In genomic region chr1:82321441-82321840, GRCm38 (mm10) we compare ENCODE assay signal across 28 mouse cellular contexts. TPM values are rescaled to one million over a fixed set of nuclear protein-coding genes. Genes with fewer than 3 reads are reported as not detected.
DNase-seq lines count a peak whose midpoint lies in the region; ATAC-seq and TF ChIP-seq lines count a peak whose summit lies in the region.
"Had no signal": no experiment of that assay in that cellular context is flagged by ENCODE, and none has a peak within 500 bp of the region (broad histone marks: within the 10 kb centered on the region; RNA-seq: fewer than 3 reads in every experiment).

No protein-coding gene starts in this region.

- peaks cover 88% of the 10 kb centered on the region for H3K79me2 ChIP-seq in myocyte (ENCODE audit: control insufficient read depth, insufficient read depth)

- peak overlapping the region; percentile 32; the same call in 1 of the 2 replicates for H3K27ac ChIP-seq in forebrain, embryonic 12.5 days
- no peak overlapping the region for H3K27ac ChIP-seq in forebrain, embryonic 15.5 days (replicated peaks)
- H3K27ac ChIP-seq in midbrain, embryonic 14.5 days (replicated peaks; ENCODE audit: low read depth, low read length) = no peak overlapping the region
- no peak overlapping the region for H3K27ac ChIP-seq in midbrain, embryonic 15.5 days
- H3K27ac ChIP-seq: embryonic facial prominence, embryonic 15.5 days; kidney, embryonic 15.5 days; limb, embryonic 15.5 days; liver, embryonic 14.5 days; lung, embryonic 15.5 days had no signal

- no peak overlapping the region for H3ac ChIP-seq in myocyte (ENCODE audit: control insufficient read depth, insufficient read length)

- no peaks in the 10 kb centered on the region for H3K36me3 ChIP-seq in forebrain, embryonic 12.5 days (replicated peaks)
- no peaks in the 10 kb centered on the region for H3K36me3 ChIP-seq in forebrain, embryonic 15.5 days
- no peaks in the 10 kb centered on the region for H3K36me3 ChIP-seq in midbrain, embryonic 14.5 days (ENCODE audit: control insufficient read depth, insufficient read depth, low read length)
- no peaks in the 10 kb centered on the region for H3K36me3 ChIP-seq in midbrain, embryonic 15.5 days (replicated peaks)
- H3K36me3 ChIP-seq in myocyte (ENCODE audit: control insufficient read depth, insufficient read depth) = no peaks in the 10 kb centered on the region
- H3K36me3 ChIP-seq: embryonic facial prominence, embryonic 15.5 days; heart, embryonic 12.5 days; kidney, embryonic 15.5 days; limb, embryonic 15.5 days; lung, embryonic 15.5 days had no signal

- H3K4me1 ChIP-seq in forebrain, embryonic 12.5 days = peaks cover 45% of the 10 kb centered on the region
- peaks cover 40% of the 10 kb centered on the region for H3K4me1 ChIP-seq in forebrain, embryonic 15.5 days
- H3K4me1 ChIP-seq in midbrain, embryonic 14.5 days (ENCODE audit: control insufficient read depth, insufficient read depth, low read length) = peaks cover 31% of the 10 kb centered on the region
- H3K4me1 ChIP-seq in midbrain, embryonic 15.5 days = peaks cover 30% of the 10 kb centered on the region

- no peak overlapping the region for H3K4me3 ChIP-seq in forebrain, embryonic 12.5 days (replicated peaks)
- no peak overlapping the region for H3K4me3 ChIP-seq in forebrain, embryonic 15.5 days
- H3K4me3 ChIP-seq in midbrain, embryonic 14.5 days (replicated peaks; ENCODE audit: low read depth, low read length) = no peak overlapping the region
- no peak overlapping the region for H3K4me3 ChIP-seq in midbrain, embryonic 15.5 days
- no peak overlapping the region for H3K4me3 ChIP-seq in myocyte
- H3K4me3 ChIP-seq: embryonic facial prominence, embryonic 15.5 days; heart, embryonic 12.5 days; kidney, embryonic 15.5 days; limb, embryonic 15.5 days; lung, embryonic 15.5 days; megakaryocyte, embryonic 14.5 days had no signal

- H3K9me3 ChIP-seq in forebrain, embryonic 12.5 days = no peaks in the 10 kb centered on the region
- H3K9me3 ChIP-seq in forebrain, embryonic 15.5 days = no peaks in the 10 kb centered on the region
- H3K9me3 ChIP-seq in midbrain, embryonic 14.5 days (ENCODE audit: control insufficient read depth, low read length) = no peaks in the 10 kb centered on the region
- no peaks in the 10 kb centered on the region for H3K9me3 ChIP-seq in midbrain, embryonic 15.5 days
- H3K9me3 ChIP-seq: embryonic facial prominence, embryonic 15.5 days; heart, embryonic 12.5 days; kidney, embryonic 15.5 days; limb, embryonic 15.5 days; lung, embryonic 15.5 days had no signal

- H3K27me3 ChIP-seq in forebrain, embryonic 12.5 days = no peaks in the 10 kb centered on the region
- no peaks in the 10 kb centered on the region for H3K27me3 ChIP-seq in forebrain, embryonic 15.5 days
- no peaks in the 10 kb centered on the region for H3K27me3 ChIP-seq in midbrain, embryonic 14.5 days (ENCODE audit: control insufficient read depth, insufficient read depth, low read length)
- no peaks in the 10 kb centered on the region for H3K27me3 ChIP-seq in midbrain, embryonic 15.5 days (replicated peaks)
- no peaks in the 10 kb centered on the region for H3K27me3 ChIP-seq in myocyte (ENCODE audit: control insufficient read depth, insufficient read depth, insufficient read length)
- H3K27me3 ChIP-seq: embryonic facial prominence, embryonic 15.5 days; heart, embryonic 12.5 days; kidney, embryonic 15.5 days; limb, embryonic 15.5 days; lung, embryonic 15.5 days; megakaryocyte, embryonic 14.5 days had no signal

- ATAC-seq in forebrain, embryonic 12.5 days (ENCODE audit: low FRiP score) = no peak
- ATAC-seq in forebrain, embryonic 15.5 days (replicated peaks) = no peak
- no peak for ATAC-seq in midbrain, embryonic 14.5 days (ENCODE audit: low FRiP score, low TSS enrichment)
- ATAC-seq in midbrain, embryonic 15.5 days (replicated peaks) = no peak
- ATAC-seq: CD4-positive, CD25-positive, alpha-beta regulatory T cell, adult 4 months; midbrain, embryonic 16.5 days had no signal

- 0 out of 2 replicates have a peak overlapping the region, but pooled peaks have one; percentile 2 for H3K4me2 ChIP-seq in forebrain, embryonic 12.5 days
- no peak overlapping the region for H3K4me2 ChIP-seq in forebrain, embryonic 15.5 days (replicated peaks)
- H3K4me2 ChIP-seq in midbrain, embryonic 14.5 days (ENCODE audit: low read length) = no peak overlapping the region
- no peak overlapping the region for H3K4me2 ChIP-seq in midbrain, embryonic 15.5 days
- peak overlapping the region; percentile 52 for H3K4me2 ChIP-seq in myocyte (ENCODE audit: low read depth)
- H3K4me2 ChIP-seq: embryonic facial prominence, embryonic 15.5 days; heart, embryonic 12.5 days; kidney, embryonic 15.5 days; limb, embryonic 15.5 days; lung, embryonic 15.5 days had no signal

- no peak for TF ChIP-seq POLR2A in myocyte (IDR thresholded peaks at IDR 0.05; ENCODE audit: insufficient read length, low read depth)

- WGBS in forebrain, embryonic 12.5 days = 67% methylated on average over 1 of the region's 1 CpGs
- WGBS in forebrain, embryonic 15.5 days = 69% methylated on average over 1 of the region's 1 CpGs
- WGBS in midbrain, embryonic 14.5 days = 75% methylated on average over 1 of the region's 1 CpGs
- WGBS in midbrain, embryonic 15.5 days = 68% methylated on average over 1 of the region's 1 CpGs

- peak; percentile 47 for DNase-seq in midbrain, embryonic 14.5 days
- DNase-seq in embryo, embryonic 10.5 days (ENCODE audit: low spot score) = peak; percentile 33
- no peak for DNase-seq in c-Kit-positive CD71-positive TER-119-positive erythroid progenitor cells, embryonic 14.5 days (ENCODE audit: low spot score)
- DNase-seq in left cerebral cortex, adult 8-10 months (ENCODE audit: low spot score in 2 of 2) = no peak
- DNase-seq: adrenal gland, postnatal 25 days; cerebellum, adult 11-12 months; gastrocnemius, postnatal 14 days; heart, adult 18-20 months; heart, postnatal 14 days; kidney, adult 11 months; kidney, postnatal 36 days; lung, postnatal 36 days; right cerebral cortex, adult 18-20 months; right cerebral cortex, postnatal 4 days; thymus, postnatal 14 days had no signal

- no peak overlapping the region for H3K9ac ChIP-seq in forebrain, embryonic 12.5 days
- no peak overlapping the region for H3K9ac ChIP-seq in forebrain, embryonic 15.5 days (replicated peaks)
- H3K9ac ChIP-seq in midbrain, embryonic 14.5 days (replicated peaks; ENCODE audit: low read length) = no peak overlapping the region
- H3K9ac ChIP-seq in midbrain, embryonic 15.5 days = no peak overlapping the region
- H3K9ac ChIP-seq: embryonic facial prominence, embryonic 15.5 days; heart, embryonic 12.5 days; kidney, embryonic 15.5 days; limb, embryonic 15.5 days; liver, embryonic 14.5 days; lung, embryonic 15.5 days had no signal

TF ChIP-seq in myocyte, 11 proteins besides CTCF, POLR2A, EP300 and RAD21:
- TF ChIP-seq MAX (IDR thresholded peaks at IDR 0.05; ENCODE audit: low read depth) (no peak), MYOG (IDR thresholded peaks at IDR 0.05; ENCODE audit: control insufficient read depth in 1 of 3, insufficient read depth in 1 of 3, insufficient read length in 2 of 3, low read depth in 2 of 3) (no peak), POLR2AphosphoS2 (IDR thresholded peaks at IDR 0.05; ENCODE audit: insufficient read length, low read depth) (no peak), SRF (IDR thresholded peaks at IDR 0.05; ENCODE audit: control insufficient read depth, insufficient read length, low read depth) (no peak), TCF12 (IDR thresholded peaks at IDR 0.05; ENCODE audit: insufficient read depth, poor library complexity, severe bottlenecking) (no peak), E2F4 (IDR thresholded peaks at IDR 0.05; ENCODE audit: insufficient read depth) (no peak), CEBPB (IDR thresholded peaks at IDR 0.05; ENCODE audit: insufficient read depth, poor library complexity, severe bottlenecking) (no peak), MYOD1 (IDR thresholded peaks at IDR 0.05; ENCODE audit: control insufficient read depth in 1 of 3, insufficient read length in 2 of 3, low read depth in 2 of 3) (no peak), TCF3 (IDR thresholded peaks at IDR 0.05; ENCODE audit: insufficient read length, low read depth) (no peak), USF1 (IDR thresholded peaks at IDR 0.05; ENCODE audit: low read depth) (no peak), REST (IDR thresholded peaks at IDR 0.05; ENCODE audit: insufficient read depth, insufficient read length) (no peak)

RNA-seq across cellular contexts. Expression of gene Rhbdd1, which starts 5.2 kb away (rescaled TPM):
- polyA plus RNA-seq in forebrain, embryonic 12.5 days (2016; fragmentation: Nextera tagmentation; extraction: Ambion mirVana) = 8.9 and 10.4 TPM in 2 replicates
- polyA plus RNA-seq in forebrain, embryonic 15.5 days (2015; fragmentation: Nextera tagmentation; extraction: Ambion mirVana) = 5.0 TPM in 2 replicates
- polyA plus RNA-seq in midbrain, embryonic 14.5 days (2014; fragmentation: Nextera tagmentation; extraction: Ambion mirVana) = 2.9 and 3.2 TPM in 2 replicates
- polyA plus RNA-seq in midbrain, embryonic 15.5 days (2015; fragmentation: Nextera tagmentation; extraction: Ambion mirVana) = 3.2 and 4.2 TPM in 2 replicates
- polyA plus RNA-seq in myocyte (2012; fragmentation: generic; extraction: Trizol) = 43.3 TPM
- 10 to 100 TPM in 1 of 4 experiments, 1 to 10 TPM in 3; 8.5 to 10.5 (median 9.4) TPM for total RNA-seq in left cerebral cortex, adult 8-10 months (2022)

RNA-seq across cellular contexts. Expression of gene Irs1, which starts 30.2 kb away (rescaled TPM):
- 17.8 and 18.3 TPM in 2 replicates for polyA plus RNA-seq in forebrain, embryonic 12.5 days (2016; fragmentation: Nextera tagmentation; extraction: Ambion mirVana)
- 9.1 and 10.4 TPM in 2 replicates for polyA plus RNA-seq in forebrain, embryonic 15.5 days (2015; fragmentation: Nextera tagmentation; extraction: Ambion mirVana)
- polyA plus RNA-seq in midbrain, embryonic 14.5 days (2014; fragmentation: Nextera tagmentation; extraction: Ambion mirVana) = 5.5 and 7.9 TPM in 2 replicates
- 7.5 and 8.2 TPM in 2 replicates for polyA plus RNA-seq in midbrain, embryonic 15.5 days (2015; fragmentation: Nextera tagmentation; extraction: Ambion mirVana)
- 3.9 TPM for polyA plus RNA-seq in myocyte (2012; fragmentation: generic; extraction: Trizol)
- total RNA-seq in left cerebral cortex, adult 8-10 months (2022) = 10 to 100 TPM; 14.2 to 15.8 (median 14.9) TPM
- polyA plus RNA-seq: CD4-positive, CD25-positive, alpha-beta regulatory T cell, adult 4 months had no signal

Comparison
In these comparisons a context has a peak if more than half of its experiments do, and no peak if none do; other contexts are left out.
1. H3K4me2 ChIP-seq: peak in forebrain, embryonic 12.5 days (single experiment) and myocyte (single experiment); none in forebrain, embryonic 15.5 days (single experiment), midbrain, embryonic 14.5 days (single experiment) and midbrain, embryonic 15.5 days (single experiment).
2. DNase-seq: peak in midbrain, embryonic 14.5 days (single experiment) and embryo, embryonic 10.5 days (single experiment); none in c-Kit-positive CD71-positive TER-119-positive erythroid progenitor cells, embryonic 14.5 days (single experiment) and left cerebral cortex, adult 8-10 months (0 of 2).